Mouse (Mus musculus) CH12.LX (cell line): ENCODE data around the gene Kcnj10. TPM values are rescaled to one million over a fixed set of nuclear protein-coding genes. Genes with fewer than 3 reads are reported as not detected.

Source experiments
- DNase-seq: peaks from one replicate; pipeline ENCODE4 v3.0.0-alpha.2; 2013; ENCODE audit errors: extremely low read depth
- H3K27ac ChIP-seq: 2 replicates; pipeline ENCODE4 v1.5.1; 2012; ENCODE audit warnings: low read depth, mild to moderate bottlenecking, control low read depth, moderate library complexity; ENCODE audit not compliant: insufficient read depth
- H3K27me3 ChIP-seq: replicated peaks from 2 replicates; pipeline ENCODE3; 2012; ENCODE audit warnings: inconsistent platforms
- H3K36me3 ChIP-seq, 2 experiments: replicated peaks in 1 of 2; 2 replicates each; pipeline versions ENCODE3 to v1.6.1; 2012; ENCODE audit warnings: inconsistent platforms in 1 of 2, low read length in 1 of 2, mild to moderate bottlenecking in 1 of 2, mixed read lengths in 1 of 2, moderate library complexity in 1 of 2; ENCODE audit not compliant: control insufficient read depth in 1 of 2, insufficient read depth in 1 of 2
- H3K4me1 ChIP-seq, 2 experiments: 2 replicates each; pipeline ENCODE4 v1.6.1; 2012; ENCODE audit warnings: inconsistent platforms in 1 of 2, moderate library complexity in 1 of 2; ENCODE audit not compliant: insufficient read depth in 2 of 2, control insufficient read depth in 1 of 2
- H3K4me2 ChIP-seq: 2 replicates; pipeline ENCODE4 v1.6.1; 2012; ENCODE audit warnings: low read depth, mild to moderate bottlenecking, control low read depth; ENCODE audit not compliant: poor library complexity, insufficient read depth, severe bottlenecking
- H3K4me3 ChIP-seq, 3 experiments: fragments of 150-350 bp in 1 of 3; sonication (generic) in 1 of 3; replicated peaks in 1 of 3; 2 replicates each; pipeline versions ENCODE3 to v1.5.1; 2011 to 2012; ENCODE audit warnings: low read depth in 2 of 3, low read length in 2 of 3, mild to moderate bottlenecking in 2 of 3, moderate library complexity in 2 of 3, control low read depth in 1 of 3, improper control_type of control experiment in 1 of 3, inconsistent platforms in 1 of 3, mixed read lengths in 1 of 3; ENCODE audit not compliant: poor library complexity in 1 of 3
- H3K79me2 ChIP-seq: replicated peaks from 2 replicates; pipeline ENCODE4 v1.6.1; 2012; ENCODE audit warnings: mild to moderate bottlenecking, moderate library complexity; ENCODE audit not compliant: control insufficient read depth, poor library complexity, insufficient read depth, severe bottlenecking; ENCODE audit errors: extremely low read depth
- H3K9ac ChIP-seq: 2 replicates; pipeline ENCODE4 v1.6.1; 2012; ENCODE audit warnings: low read depth, mild to moderate bottlenecking, control low read depth, moderate library complexity; ENCODE audit not compliant: insufficient read depth
- H3K9me3 ChIP-seq: replicated peaks from 2 replicates; pipeline ENCODE3; 2012; ENCODE audit warnings: low read length, inconsistent platforms, mixed read lengths
- CHD1 ChIP-seq: IDR thresholded peaks from 2 replicates; pipeline ENCODE4 v1.6.1; 2012; ENCODE audit warnings: low read depth, low read length, improper control_type of control experiment, inconsistent platforms
- CTCF ChIP-seq, 2 experiments: IDR thresholded peaks in 1 of 2; conservative IDR thresholded peaks in 1 of 2; 2 replicates each; pipeline ENCODE4 v1.5.1; 2011 to 2012; ENCODE audit warnings: low read depth in 2 of 2, low read length in 2 of 2, improper control_type of control experiment in 1 of 2, inconsistent platforms in 1 of 2, mild to moderate bottlenecking in 1 of 2, moderate library complexity in 1 of 2
- E2F4 ChIP-seq: IDR thresholded peaks from 2 replicates; pipeline ENCODE4 v1.6.1; 2011; ENCODE audit warnings: low read depth, low read length, improper control_type of control experiment; ENCODE audit not compliant: insufficient replicate concordance
- ETS1 ChIP-seq: conservative IDR thresholded peaks from 2 replicates; pipeline ENCODE4 v1.6.1; 2012; ENCODE audit warnings: low read depth, mild to moderate bottlenecking, inconsistent platforms, low read length, improper control_type of control experiment, moderate library complexity
- HCFC1 ChIP-seq: IDR thresholded peaks from 2 replicates; pipeline ENCODE4 v1.6.1; 2012; ENCODE audit warnings: low read depth, mild to moderate bottlenecking, inconsistent platforms, low read length, improper control_type of control experiment
- IRF4 ChIP-seq: IDR thresholded peaks from 2 replicates; pipeline ENCODE4 v1.6.1; 2014; ENCODE audit warnings: low read depth, mild to moderate bottlenecking, inconsistent platforms, low read length, improper control_type of control experiment
- JUND ChIP-seq: conservative IDR thresholded peaks from 2 replicates; pipeline ENCODE4 v1.6.1; 2011; ENCODE audit warnings: low read depth, low read length, improper control_type of control experiment
- KAT2A ChIP-seq: IDR thresholded peaks from 2 replicates; pipeline ENCODE4 v1.6.1; 2012; ENCODE audit warnings: low read length, improper control_type of control experiment, inconsistent platforms; ENCODE audit not compliant: insufficient replicate concordance
- MEF2A ChIP-seq: IDR thresholded peaks from 2 replicates; pipeline ENCODE4 v1.6.1; 2014; ENCODE audit warnings: low read depth, mild to moderate bottlenecking, inconsistent platforms, low read length, improper control_type of control experiment, borderline replicate concordance
- MYC ChIP-seq: IDR thresholded peaks from 2 replicates; pipeline ENCODE4 v1.6.1; 2011; ENCODE audit warnings: low read depth, mild to moderate bottlenecking, improper control_type of control experiment, low read length
- NELFE ChIP-seq: IDR thresholded peaks from 2 replicates; pipeline ENCODE4 v1.6.1; 2011; ENCODE audit warnings: low read depth, low read length, improper control_type of control experiment
- NRF1 ChIP-seq: IDR thresholded peaks from 2 replicates; pipeline ENCODE4 v1.6.1; 2014; ENCODE audit warnings: low read depth, mild to moderate bottlenecking, inconsistent platforms, low read length, improper control_type of control experiment, moderate library complexity
- PAX5 ChIP-seq: IDR thresholded peaks from 2 replicates; pipeline ENCODE4 v1.6.1; 2012; ENCODE audit warnings: low read length, inconsistent platforms, mixed read lengths
- POLR2A ChIP-seq: IDR thresholded peaks from 2 replicates; pipeline ENCODE4 v1.6.1; 2011; ENCODE audit warnings: low read depth, mild to moderate bottlenecking, improper control_type of control experiment, low read length
- SIN3A ChIP-seq: IDR thresholded peaks from 2 replicates; pipeline ENCODE4 v1.6.1; 2012; ENCODE audit warnings: low read length, improper control_type of control experiment, inconsistent platforms
- TBP ChIP-seq: conservative IDR thresholded peaks from 2 replicates; pipeline ENCODE4 v1.6.1; 2011; ENCODE audit warnings: low read depth, low read length, improper control_type of control experiment
- UBTF ChIP-seq: IDR thresholded peaks from 2 replicates; pipeline ENCODE4 v1.6.1; 2012; ENCODE audit warnings: low read depth, mild to moderate bottlenecking, inconsistent platforms, low read length, improper control_type of control experiment, moderate library complexity
- ZC3H11A ChIP-seq: IDR thresholded peaks from 2 replicates; pipeline ENCODE4 v1.6.1; 2012; ENCODE audit warnings: low read depth, mild to moderate bottlenecking, inconsistent platforms, low read length, improper control_type of control experiment
- ZKSCAN1 ChIP-seq: IDR thresholded peaks from 2 replicates; pipeline ENCODE4 v1.6.1; 2012; ENCODE audit warnings: low read depth, inconsistent platforms, low read length, improper control_type of control experiment, borderline replicate concordance
- ZMIZ1 ChIP-seq: IDR thresholded peaks from 2 replicates; pipeline ENCODE4 v1.6.1; 2012; ENCODE audit warnings: low read depth, mild to moderate bottlenecking, inconsistent platforms, low read length, improper control_type of control experiment
- ZNF384 ChIP-seq: IDR thresholded peaks from 2 replicates; pipeline ENCODE4 v1.6.1; 2012; ENCODE audit warnings: low read depth, low read length, improper control_type of control experiment, inconsistent platforms
- dilution Hi-C: fragments of 300-500 bp; cut with MboI; formaldehyde crosslinking; loops from 2 replicates; pipeline ENCODE4 v1.14.3; 2020; ENCODE audit warnings: low sequenced_read_pairs; ENCODE audit not compliant: extremely low pct_unique_long_range_greater_than_20kb, extremely low pct_ligation_motif_present
- in situ Hi-C: fragments of 300-500 bp; cut with MboI; formaldehyde crosslinking; loops from 3 replicates; pipeline ENCODE4 v1.14.3; 2019; ENCODE audit warnings: low sequenced_read_pairs, low pct_ligation_motif_present, low pct_unique_long_range_greater_than_20kb, mixed read lengths
- polyA plus RNA-seq: library from polyadenylated mRNA; unstranded; fragments of >175 nt; gene quantifications from 2 replicates; pipeline ENCODE4 v1.2.1, GENCODE M21; 2012; ENCODE audit warnings: low read depth; ENCODE audit not compliant: insufficient read length
- total RNA-seq, 2 experiments: library from RNA; depleted of rRNA; stranded (reverse); fragments of 300-350 nt in 1 of 2; fragments of >200 nt in 1 of 2; gene quantifications; 2 replicates each; pipeline ENCODE4 v1.2.3; 2012 to 2014

Gene Kcnj10
- total and polyA plus RNA-seq, 3 experiments, result 0.06 to 0.13 TPM; not detected in 1

GRCm38 (mm10) chr1:172327206-172328001 is 13.6 kb upstream of the Kcnj10 start:
- H3K4me2 ChIP-seq, result no peak overlapping the region
- in situ Hi-C loops, result no loop called here
- dilution Hi-C loops, result no loop called here
- H3K36me3 ChIP-seq, result peaks cover 0 to 9% of the 10 kb centered on the region in 2 experiments
- H3K9me3 ChIP-seq, result peaks cover 10% of the 10 kb centered on the region
- H3K4me3 ChIP-seq, result no peak overlapping the region
- H3K4me1 ChIP-seq, result no peaks in the 10 kb centered on the region; a peak in 2 of 4 replicates
- TF ChIP-seq ZKSCAN1 (no peak), SIN3A (no peak), KAT2A (no peak), ZC3H11A (no peak), HCFC1 (no peak), CTCF (conservative IDR thresholded peaks at IDR 0.05 in 1 of 2, IDR thresholded peaks at IDR 0.05 in 1 of 2; ENCODE audit: low read depth in 2 of 2, low read length in 2 of 2) (no peak), POLR2A (no peak), IRF4 (no peak), UBTF (no peak), MYC (no peak), ZNF384 (no peak), NRF1 (no peak), E2F4 (no peak), NELFE (no peak)
- no peaks in the 10 kb centered on the region for H3K79me2 ChIP-seq
- DNase-seq, result no peak
- H3K27ac ChIP-seq, result no peak overlapping the region
- H3K9ac ChIP-seq, result no peak overlapping the region
- H3K27me3 ChIP-seq, result peaks cover 40% of the 10 kb centered on the region

GRCm38 (mm10) chr1:172328041-172328440 is 13.0 kb upstream of the Kcnj10 start:
- no peak overlapping the region for H3K4me3 ChIP-seq
- peaks cover 42% of the 10 kb centered on the region for H3K27me3 ChIP-seq
- H3K36me3 ChIP-seq, result peaks cover 0 to 9% of the 10 kb centered on the region in 2 experiments
- DNase-seq, result no peak
- H3K27ac ChIP-seq, result no peak overlapping the region
- H3K4me2 ChIP-seq, result no peak overlapping the region
- peaks cover 10% of the 10 kb centered on the region for H3K9me3 ChIP-seq
- in situ Hi-C loops, result no loop called here
- no peaks in the 10 kb centered on the region for H3K79me2 ChIP-seq
- H3K4me1 ChIP-seq, result no peaks in the 10 kb centered on the region; a peak in 2 of 4 replicates
- dilution Hi-C loops, result no loop called here
- TF ChIP-seq JUND (no peak), ZKSCAN1 (no peak), CHD1 (no peak), CTCF (conservative IDR thresholded peaks at IDR 0.05 in 1 of 2, IDR thresholded peaks at IDR 0.05 in 1 of 2; ENCODE audit: low read depth in 2 of 2, low read length in 2 of 2) (no peak), SIN3A (no peak), MYC (no peak), ETS1 (no peak), TBP (no peak), MEF2A (no peak), ZMIZ1 (no peak), UBTF (no peak), NRF1 (no peak), PAX5 (no peak)
- H3K9ac ChIP-seq, result no peak overlapping the region
